Mouse (Mus musculus) stomach, postnatal 0 days (tissue): ENCODE data around the gene Foxn3.

Experiments used
- CTCF ChIP-seq: IDR thresholded peaks from 2 replicates; pipeline ENCODE4 v1.5.1; 2016; ENCODE audit warnings: antibody characterized with exemption, low read depth, mild to moderate bottlenecking, moderate library complexity
- EP300 ChIP-seq: optimal IDR thresholded peaks from 2 replicates; pipeline ENCODE3; 2016; ENCODE audit warnings: antibody characterized with exemption

- TF ChIP-seq CTCF (no peak), EP300 (no peak)
Measured at GRCm38 (mm10) chr12:99399575-99399974, 163.8 kb downstream of the Foxn3 start.
